12 mouse cellular contexts compared by ENCODE assay signal in the genomic region with DNA sequence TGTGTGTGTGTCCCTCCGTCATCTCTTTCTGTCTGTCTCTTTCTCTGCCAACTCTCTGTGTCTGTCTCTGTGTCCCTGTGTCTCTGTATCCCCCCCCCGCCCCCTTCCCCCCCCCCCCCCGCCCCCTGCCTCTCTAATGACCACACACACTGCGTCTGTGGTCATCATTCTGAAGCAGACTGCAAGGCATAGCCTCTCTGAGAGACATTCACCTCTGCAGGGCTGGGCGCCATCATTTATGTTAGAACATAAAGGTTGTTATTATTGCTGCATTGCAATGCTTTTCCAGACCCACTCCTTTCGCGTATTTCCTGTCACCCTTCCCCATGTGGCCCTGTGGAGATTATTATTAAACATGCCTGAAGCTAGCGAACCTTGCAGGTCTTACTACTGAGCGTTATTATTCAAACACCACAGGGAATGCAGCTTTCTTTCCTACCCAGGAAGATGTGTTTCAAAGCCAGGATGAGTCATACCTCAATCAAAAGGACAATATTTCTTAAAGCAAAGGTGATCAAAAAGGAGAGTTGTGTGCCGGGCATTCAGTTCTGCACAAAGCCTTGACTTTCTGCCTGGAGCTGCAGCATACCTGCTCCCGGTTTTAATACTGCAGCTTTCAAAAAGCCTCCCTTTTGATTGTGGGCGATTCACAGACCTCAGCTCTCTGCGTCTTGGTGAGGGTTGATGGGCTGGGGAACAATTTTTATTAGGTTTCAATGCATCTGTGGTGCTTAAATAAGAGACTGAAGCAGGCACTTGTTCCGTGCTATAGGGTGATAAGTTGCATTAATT.
DNase-seq lines count a peak whose midpoint lies in the region; ATAC-seq and TF ChIP-seq lines count a peak whose summit lies in the region.
"Had no signal": no experiment of that assay in that cellular context is flagged by ENCODE, and none has a peak within 500 bp of the region (broad histone marks: within the 10 kb centered on the region; RNA-seq: fewer than 3 reads in every experiment).

No protein-coding gene starts in this region.

- WGBS in intestine, embryonic 15.5 days = 52% methylated on average over 12 of the region's 14 CpGs
- 31% methylated on average over 12 of the region's 14 CpGs for WGBS in midbrain, embryonic 14.5 days

- 0 out of 2 replicates have a peak, but pooled peaks cover 4% of the 10 kb centered on the region for H3K4me1 ChIP-seq in intestine, embryonic 15.5 days (replicated peaks)
- H3K4me1 ChIP-seq in midbrain, embryonic 14.5 days (ENCODE audit: control insufficient read depth, insufficient read depth, low read length) = peaks cover 13% of the 10 kb centered on the region

- H3K27ac ChIP-seq in intestine, embryonic 15.5 days = peak overlapping the region; percentile 0; the same call in 1 of the 2 replicates
- peak overlapping the region; percentile 75 for H3K27ac ChIP-seq in midbrain, embryonic 14.5 days (replicated peaks; ENCODE audit: low read depth, low read length)

- no peak overlapping the region for H3K9ac ChIP-seq in intestine, embryonic 15.5 days
- H3K9ac ChIP-seq in midbrain, embryonic 14.5 days (replicated peaks; ENCODE audit: low read length) = no peak overlapping the region

- no peak for TF ChIP-seq POLR2A in brain, embryonic 14.5 days (IDR thresholded peaks at IDR 0.05; ENCODE audit: borderline replicate concordance, extremely low read depth, insufficient read depth, insufficient read length, poor library complexity, severe bottlenecking)

- peak; percentile 12 for DNase-seq in embryo, embryonic 11 days
- DNase-seq in embryo, embryonic 9.5 days (ENCODE audit: extremely low spot score) = no peak
- DNase-seq in brain, embryonic 14.5 days (ENCODE audit: low read depth) = peak; percentile 82
- DNase-seq in midbrain, embryonic 14.5 days = peak; percentile 67
- DNase-seq in adrenal gland, postnatal 4 days (ENCODE audit: low spot score in 2 of 2) = no peak
- no peak for DNase-seq in urinary bladder, postnatal 14 days (ENCODE audit: low spot score)
- no peak for DNase-seq in adrenal gland, postnatal 25 days
- DNase-seq: cerebellum, postnatal 25 days; left cerebral cortex, postnatal 4 days; lung, postnatal 14 days; right cerebral cortex, postnatal 4 days had no signal

- TF ChIP-seq CTCF in brain, embryonic 14.5 days (IDR thresholded peaks at IDR 0.05; ENCODE audit: borderline replicate concordance, extremely low read depth, insufficient read depth, insufficient read length) = no peak

- no peaks in the 10 kb centered on the region for H3K27me3 ChIP-seq in intestine, embryonic 15.5 days (replicated peaks)
- H3K27me3 ChIP-seq in midbrain, embryonic 14.5 days (ENCODE audit: control insufficient read depth, insufficient read depth, low read length) = no peaks in the 10 kb centered on the region

- no peak for ATAC-seq in intestine, embryonic 15.5 days
- no peak for ATAC-seq in midbrain, embryonic 14.5 days (ENCODE audit: low FRiP score, low TSS enrichment)

- H3K4me2 ChIP-seq in intestine, embryonic 15.5 days (replicated peaks) = no peak overlapping the region
- peak overlapping the region; percentile 32 for H3K4me2 ChIP-seq in midbrain, embryonic 14.5 days (ENCODE audit: low read length)

- H3K4me3 ChIP-seq in intestine, embryonic 15.5 days (replicated peaks) = no peak overlapping the region
- no peak overlapping the region for H3K4me3 ChIP-seq in midbrain, embryonic 14.5 days (replicated peaks; ENCODE audit: low read depth, low read length)

- no peaks in the 10 kb centered on the region for H3K36me3 ChIP-seq in intestine, embryonic 15.5 days
- no peaks in the 10 kb centered on the region for H3K36me3 ChIP-seq in midbrain, embryonic 14.5 days (ENCODE audit: control insufficient read depth, insufficient read depth, low read length)

- H3K9me3 ChIP-seq in intestine, embryonic 15.5 days = no peaks in the 10 kb centered on the region
- no peaks in the 10 kb centered on the region for H3K9me3 ChIP-seq in midbrain, embryonic 14.5 days (ENCODE audit: control insufficient read depth, low read length)

Comparison
In these comparisons a context has a peak if more than half of its experiments do, and no peak if none do; other contexts are left out.
1. DNase-seq: peak in embryo, embryonic 11 days (single experiment), brain, embryonic 14.5 days (single experiment) and midbrain, embryonic 14.5 days (single experiment); none in embryo, embryonic 9.5 days (single experiment), adrenal gland, postnatal 4 days (0 of 2), urinary bladder, postnatal 14 days (single experiment) and adrenal gland, postnatal 25 days (single experiment).